Mouse (Mus musculus) bone marrow macrophage, adult 2 months (primary cell): ENCODE data around the gene Gfer. TPM values are rescaled to one million over a fixed set of nuclear protein-coding genes. Genes with fewer than 3 reads are reported as not detected.

Source experiments
- H3K27ac ChIP-seq: 2 replicates; pipeline ENCODE4 v1.5.1; 2012; ENCODE audit warnings: low read depth, low read length; ENCODE audit not compliant: insufficient read depth
- H3K4me1 ChIP-seq: 2 replicates; pipeline ENCODE4 v1.6.1; 2012; ENCODE audit warnings: low read length; ENCODE audit not compliant: control insufficient read depth, insufficient read depth
- H3K4me3 ChIP-seq: 2 replicates; pipeline ENCODE4 v1.5.1; 2012; ENCODE audit warnings: mild to moderate bottlenecking, low read length, moderate library complexity; ENCODE audit not compliant: insufficient read depth
- CTCF ChIP-seq: IDR thresholded peaks from 2 replicates; pipeline ENCODE4 v1.5.1; 2012; ENCODE audit warnings: low read depth, mild to moderate bottlenecking, low read length, moderate library complexity
- POLR2A ChIP-seq: IDR thresholded peaks from 2 replicates; pipeline ENCODE4 v1.6.1; 2012; ENCODE audit warnings: mild to moderate bottlenecking, low read depth, low read length, borderline replicate concordance
- polyA plus RNA-seq: library from polyadenylated mRNA; stranded (reverse); fragments of >200 nt; gene quantifications from 2 replicates; pipeline ENCODE4 v1.2.4, GENCODE M21; 2012; ENCODE audit not compliant: missing spikeins, insufficient read depth, insufficient read length

Gfer gene
- polyA plus RNA-seq, 1 experiment, result 21.6 TPM

- Histone ChIP-seq H3K27ac (no peak within 1 kb of the TSS), H3K4me1 (peaks cover 35% of the 10 kb centered on the region), H3K4me3 (no peak within 1 kb of the TSS; the same call in 1 of the 2 replicates)
- TF ChIP-seq CTCF (no peak), POLR2A (no peak)
These were observed 6.5 kb downstream of the Gfer start, which contains the start of gene Syngr3 for GRCm38 (mm10) chr17:24689251-24690081. TSS of gene Syngr3 (minus strand) at chr17:24689955.

- no peak for TF ChIP-seq POLR2A
- no peak for TF ChIP-seq CTCF
These were observed 8.4 kb downstream of the Gfer start for GRCm38 (mm10) chr17:24687599-24687998.

GRCm38 (mm10) chr17:24687146-24687595 is 8.8 kb downstream of the Gfer start:
- H3K4me1 ChIP-seq, result peaks cover 19% of the 10 kb centered on the region

More at GRCm38 (mm10) chr17:24687599-24687998, 8.4 kb downstream of the Gfer start:
- Histone ChIP-seq H3K4me1 (peaks cover 21% of the 10 kb centered on the region), H3K4me3 (peak overlapping the region; percentile 69), H3K27ac (no peak overlapping the region)

GRCm38 (mm10) chr17:24686514-24686913 is 9.4 kb downstream of the Gfer start:
- no peak overlapping the region for H3K27ac ChIP-seq
- TF ChIP-seq CTCF (no peak), POLR2A (no peak)
- H3K4me1 ChIP-seq, result peaks cover 13% of the 10 kb centered on the region
- no peak overlapping the region for H3K4me3 ChIP-seq

More at GRCm38 (mm10) chr17:24687146-24687595, 8.8 kb downstream of the Gfer start:
- TF ChIP-seq POLR2A (no peak), CTCF (no peak)
- peak overlapping the region; percentile 69 for H3K4me3 ChIP-seq
- no peak overlapping the region for H3K27ac ChIP-seq

- Histone ChIP-seq H3K27ac (no peak overlapping the region), H3K4me3 (no peak overlapping the region), H3K4me1 (peaks cover 12% of the 10 kb centered on the region)
- TF ChIP-seq CTCF (no peak), POLR2A (no peak)
These were observed 18.4 kb downstream of the Gfer start for GRCm38 (mm10) chr17:24677500-24678080.

GRCm38 (mm10) chr17:24676877-24677276 is 19.1 kb downstream of the Gfer start:
- Histone ChIP-seq H3K27ac (no peak overlapping the region), H3K4me3 (no peak overlapping the region), H3K4me1 (peaks cover 18% of the 10 kb centered on the region)
- no peak for TF ChIP-seq POLR2A
- TF ChIP-seq CTCF, result no peak

- H3K4me1 ChIP-seq, result peaks cover 25% of the 10 kb centered on the region
- TF ChIP-seq CTCF, result peak; percentile 57; the same call in 1 of the 2 replicates
- TF ChIP-seq POLR2A, result no peak
- H3K27ac ChIP-seq, result no peak overlapping the region
- H3K4me3 ChIP-seq, result no peak overlapping the region
These were observed 19.8 kb downstream of the Gfer start for GRCm38 (mm10) chr17:24676187-24676586.

- TF ChIP-seq POLR2A (no peak), CTCF (no peak)
- Histone ChIP-seq H3K4me1 (peaks cover 30% of the 10 kb centered on the region), H3K4me3 (no peak overlapping the region), H3K27ac (no peak overlapping the region)
These were observed 21.7 kb downstream of the Gfer start for GRCm38 (mm10) chr17:24674277-24674676.

GRCm38 (mm10) chr17:24672141-24672540 is 23.8 kb downstream of the Gfer start:
- Histone ChIP-seq H3K4me3 (peak overlapping the region; percentile 15), H3K27ac (no peak overlapping the region), H3K4me1 (peaks cover 33% of the 10 kb centered on the region)
- TF ChIP-seq POLR2A (no peak), CTCF (no peak)

GRCm38 (mm10) chr17:24671346-24671745 is 24.6 kb downstream of the Gfer start:
- TF ChIP-seq POLR2A (no peak), CTCF (no peak)
- H3K4me1 ChIP-seq, result peaks cover 33% of the 10 kb centered on the region
- no peak overlapping the region for H3K27ac ChIP-seq
- H3K4me3 ChIP-seq, result no peak overlapping the region
